Mouse (Mus musculus) spleen, adult 2 months (tissue): ENCODE measurements around the gene Slc9a2.

Experiments used
- CTCF ChIP-seq: fragments of 200-500 bp; IDR thresholded peaks from 2 replicates; pipeline ENCODE4 v1.5.1; 2011; ENCODE audit warnings: mild to moderate bottlenecking, inconsistent platforms; ENCODE audit not compliant: insufficient read depth, insufficient read length, insufficient replicate concordance; ENCODE audit errors: extremely low read depth
- POLR2A ChIP-seq: fragments of 200-500 bp; IDR thresholded peaks from 2 replicates; pipeline ENCODE4 v1.6.1; 2011; ENCODE audit warnings: low read depth, low read length, inconsistent platforms

- TF ChIP-seq CTCF (no peak), POLR2A (no peak)
Observed at GRCm38 (mm10) chr1:40776763-40777162, 96.4 kb downstream of the Slc9a2 start.
